Mouse (Mus musculus) forebrain, embryonic 16.5 days (tissue): ENCODE results near the gene Ddit4. TPM values are rescaled to one million over a fixed set of nuclear protein-coding genes. Genes with fewer than 3 reads are reported as not detected.
A peak's percentile ranks its signal among the peaks of the same experiment; 100 is the strongest.

Source experiments
- ATAC-seq: fragments of 200-750 bp; cut with Nextera tagmentation; 2 replicates; pipeline ENCODE4 v1.8.0; 2017; ENCODE audit warnings: mild to moderate bottlenecking, moderate library complexity
- H3K27ac ChIP-seq: fragments of 300-500 bp; sonication (generic); 2 replicates; pipeline ENCODE4 v1.5.1; 2014; ENCODE audit warnings: low read length, control low read depth
- H3K27me3 ChIP-seq: fragments of 300-500 bp; sonication (generic); replicated peaks from 2 replicates; pipeline ENCODE4 v1.6.1; 2014; ENCODE audit warnings: low read length; ENCODE audit not compliant: control insufficient read depth, insufficient read depth
- H3K36me3 ChIP-seq: fragments of 300-500 bp; sonication (generic); 2 replicates; pipeline ENCODE4 v1.6.1; 2014; ENCODE audit not compliant: control insufficient read depth, insufficient read depth
- H3K4me1 ChIP-seq: fragments of 300-500 bp; sonication (generic); replicated peaks from 2 replicates; pipeline ENCODE4 v1.6.1; 2014; ENCODE audit warnings: low read length; ENCODE audit not compliant: control insufficient read depth, insufficient read depth
- H3K4me2 ChIP-seq: fragments of 300-500 bp; sonication (generic); 2 replicates; pipeline ENCODE4 v1.6.1; 2014; ENCODE audit warnings: mild to moderate bottlenecking, low read length, control low read depth
- H3K4me3 ChIP-seq: fragments of 300-500 bp; sonication (generic); replicated peaks from 2 replicates; pipeline ENCODE4 v1.5.1; 2014; ENCODE audit warnings: mild to moderate bottlenecking, low read length, control low read depth
- H3K9ac ChIP-seq: fragments of 300-500 bp; sonication (generic); replicated peaks from 2 replicates; pipeline ENCODE4 v1.6.1; 2014; ENCODE audit warnings: low read depth, low read length, control low read depth
- H3K9me3 ChIP-seq: fragments of 300-500 bp; sonication (generic); 2 replicates; pipeline ENCODE4 v1.6.1; 2016; ENCODE audit warnings: low read length; ENCODE audit not compliant: control insufficient read depth
- WGBS: fragments of 180-500 bp; shearing (Covaris S2); extraction: QIAGEN DNeasy Blood & Tissue Kit; methylation state at CpG from one replicate; pipeline ENCODE4 v1.1.7; 2014; 5-methylcytosine and 5-hydroxymethylcytosine counted together
- polyA plus RNA-seq: library from polyadenylated mRNA; unstranded; fragments of >200 nt; fragmentation: Nextera tagmentation; extraction: Ambion mirVana; gene quantifications from 2 replicates; pipeline ENCODE4 v1.2.1, GENCODE M21; 2015

The Ddit4 gene
- polyA plus RNA-seq, 1 experiment from 2014 or later, result 75.5 TPM

- Histone ChIP-seq H3K9ac (no peak overlapping the region), H3K9me3 (no peaks in the 10 kb centered on the region), H3K4me2 (no peak overlapping the region), H3K36me3 (no peaks in the 10 kb centered on the region), H3K4me3 (no peak overlapping the region), H3K27ac (no peak overlapping the region), H3K27me3 (no peaks in the 10 kb centered on the region), H3K4me1 (peaks cover 20% of the 10 kb centered on the region)
- 79% methylated on average over 8 of the region's 8 CpGs for WGBS
- ATAC-seq, result no peak
Observed at GRCm38 (mm10) chr10:59965788-59966187, 14.2 kb upstream of the Ddit4 start.

GRCm38 (mm10) chr10:59965362-59965695 lies 13.7 kb upstream of the Ddit4 start:
- Histone ChIP-seq H3K4me2 (no peak overlapping the region), H3K9ac (no peak overlapping the region)
- no peak for ATAC-seq

GRCm38 (mm10) chr10:59964504-59965361 lies 13.1 kb upstream of the Ddit4 start:
- Histone ChIP-seq H3K27ac (0 out of 2 replicates have a peak overlapping the region, but pooled peaks have one; percentile 1), H3K36me3 (no peaks in the 10 kb centered on the region), H3K4me1 (peaks cover 13% of the 10 kb centered on the region), H3K27me3 (no peaks in the 10 kb centered on the region), H3K4me2 (peak overlapping the region; percentile 49), H3K4me3 (peak overlapping the region; percentile 20; the same call in 1 of the 2 replicates), H3K9me3 (no peaks in the 10 kb centered on the region), H3K9ac (peak overlapping the region; percentile 12)
- 6% methylated on average over 19 of the region's 23 CpGs for WGBS
- peak; percentile 54 for ATAC-seq

More at GRCm38 (mm10) chr10:59965362-59965695, 13.7 kb upstream of the Ddit4 start:
- no peaks in the 10 kb centered on the region for H3K27me3 ChIP-seq
- H3K4me3 ChIP-seq, result no peak overlapping the region
- H3K36me3 ChIP-seq, result no peaks in the 10 kb centered on the region
- no peaks in the 10 kb centered on the region for H3K9me3 ChIP-seq
- no peak overlapping the region for H3K27ac ChIP-seq
- H3K4me1 ChIP-seq, result peaks cover 16% of the 10 kb centered on the region
- WGBS, result 28% methylated on average over 9 of the region's 9 CpGs

GRCm38 (mm10) chr10:59963609-59964008 lies 12.0 kb upstream of the Ddit4 start:
- H3K27me3 ChIP-seq, result no peaks in the 10 kb centered on the region
- no peak overlapping the region for H3K4me2 ChIP-seq
- no peak overlapping the region for H3K9ac ChIP-seq
- no peaks in the 10 kb centered on the region for H3K36me3 ChIP-seq
- peaks cover 20% of the 10 kb centered on the region for H3K4me1 ChIP-seq
- no peaks in the 10 kb centered on the region for H3K9me3 ChIP-seq
- no peak overlapping the region for H3K27ac ChIP-seq
- ATAC-seq, result no peak
- H3K4me3 ChIP-seq, result no peak overlapping the region
- WGBS, result 60% methylated on average over 2 of the region's 2 CpGs

- Histone ChIP-seq H3K4me2 (no peak overlapping the region), H3K4me1 (peaks cover 33% of the 10 kb centered on the region), H3K4me3 (no peak overlapping the region), H3K27me3 (no peaks in the 10 kb centered on the region), H3K9ac (no peak overlapping the region), H3K36me3 (no peaks in the 10 kb centered on the region), H3K27ac (peak overlapping the region; percentile 53), H3K9me3 (no peaks in the 10 kb centered on the region)
- WGBS, result 66% methylated on average over 12 of the region's 12 CpGs
- no peak for ATAC-seq
Observed at GRCm38 (mm10) chr10:59959517-59959916, 7.9 kb upstream of the Ddit4 start.

- Histone ChIP-seq H3K4me1 (peaks cover 32% of the 10 kb centered on the region), H3K36me3 (no peaks in the 10 kb centered on the region), H3K27me3 (no peaks in the 10 kb centered on the region), H3K9me3 (no peaks in the 10 kb centered on the region), H3K9ac (peak overlapping the region; percentile 45), H3K27ac (peak overlapping the region; percentile 95), H3K4me3 (no peak overlapping the region), H3K4me2 (peak overlapping the region; percentile 39)
- 11% methylated on average over 5 of the region's 5 CpGs for WGBS
- peak; percentile 61 for ATAC-seq
Observed at GRCm38 (mm10) chr10:59958458-59958857, 6.8 kb upstream of the Ddit4 start.

GRCm38 (mm10) chr10:59957171-59958149 lies 5.8 kb upstream of the Ddit4 start:
- peaks cover 39% of the 10 kb centered on the region for H3K4me1 ChIP-seq
- WGBS, result 10% methylated on average over 25 of the region's 25 CpGs

GRCm38 (mm10) chr10:59956681-59957080 lies 5.0 kb upstream of the Ddit4 start:
- Histone ChIP-seq H3K4me2 (no peak overlapping the region), H3K4me3 (no peak overlapping the region), H3K36me3 (no peaks in the 10 kb centered on the region), H3K27ac (peak overlapping the region; percentile 95), H3K9me3 (no peaks in the 10 kb centered on the region), H3K4me1 (peaks cover 41% of the 10 kb centered on the region), H3K27me3 (no peaks in the 10 kb centered on the region), H3K9ac (0 out of 2 replicates have a peak overlapping the region, but pooled peaks have one; percentile 9)
- 58% methylated on average over 5 of the region's 5 CpGs for WGBS
- no peak for ATAC-seq

More at GRCm38 (mm10) chr10:59957171-59958149, 5.8 kb upstream of the Ddit4 start:
- no peaks in the 10 kb centered on the region for H3K9me3 ChIP-seq
- H3K27me3 ChIP-seq, result no peaks in the 10 kb centered on the region
- peak overlapping the region; percentile 45 for H3K9ac ChIP-seq
- H3K4me3 ChIP-seq, result peak overlapping the region; percentile 20
- peak overlapping the region; percentile 95 for H3K27ac ChIP-seq
- peak overlapping the region; percentile 39 for H3K4me2 ChIP-seq
- ATAC-seq, result peak; percentile 80
- H3K36me3 ChIP-seq, result no peaks in the 10 kb centered on the region

- Histone ChIP-seq H3K27me3 (no peaks in the 10 kb centered on the region), H3K27ac (no peak overlapping the region), H3K36me3 (no peaks in the 10 kb centered on the region), H3K4me3 (no peak overlapping the region), H3K4me2 (no peak overlapping the region), H3K4me1 (peaks cover 54% of the 10 kb centered on the region), H3K9ac (no peak overlapping the region), H3K9me3 (no peaks in the 10 kb centered on the region)
- ATAC-seq, result no peak
- 29% methylated on average over 7 of the region's 7 CpGs for WGBS
Observed at GRCm38 (mm10) chr10:59953564-59954039, 2.0 kb upstream of the Ddit4 start.
